Mouse (Mus musculus): ENCODE measurements at regions not wholly inside any gene's neighbourhood (a gene's known extent, or its start where the extent isn't known, plus 50 kb on each side); places are given as distances from the start of the nearest gene placed in this dataset.
A peak's percentile ranks its signal among the peaks of the same experiment; 100 is the strongest.

DNA sequence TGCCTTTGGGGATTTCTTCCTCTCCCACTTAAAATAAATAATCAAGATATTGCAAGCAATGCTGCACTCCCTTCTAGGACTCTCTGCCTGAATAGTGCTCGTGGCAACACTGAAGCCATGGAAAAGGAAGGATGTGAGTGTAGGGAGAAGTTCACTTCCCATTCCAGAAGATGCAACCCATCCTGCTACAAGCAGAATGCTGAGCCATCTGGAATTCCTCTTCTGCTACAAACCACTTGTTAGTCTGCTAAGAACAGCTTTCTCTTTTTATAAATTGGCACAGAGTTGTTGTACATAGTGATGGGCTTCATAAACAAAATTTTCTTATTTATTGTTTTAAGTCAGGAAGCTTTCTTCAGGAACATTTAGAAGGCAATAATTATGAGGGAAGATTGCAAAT lies 215.7 kb upstream of the Lmcd1 start:
- no peaks in the 10 kb centered on the region for H3K4me1 ChIP-seq
- H3K4me2 ChIP-seq (replicated peaks), result no peak overlapping the region
- no peaks in the 10 kb centered on the region for H3K9me3 ChIP-seq (replicated peaks)
- WGBS, result 63% methylated on average over 1 of the region's 1 CpGs
- ATAC-seq (ENCODE audit: low FRiP score), result no peak
- H3K27ac ChIP-seq, result no peak overlapping the region
- no peak overlapping the region for H3K9ac ChIP-seq
- H3K4me3 ChIP-seq, result no peak overlapping the region
- no peaks in the 10 kb centered on the region for H3K27me3 ChIP-seq
- H3K36me3 ChIP-seq, result no peaks in the 10 kb centered on the region

- Histone ChIP-seq H3K4me3 (no peak overlapping the region), H3K36me3 (no peaks in the 10 kb centered on the region), H3K9me3 (replicated peaks) (no peaks in the 10 kb centered on the region), H3K27me3 (no peaks in the 10 kb centered on the region), H3K27ac (no peak overlapping the region), H3K4me2 (replicated peaks) (no peak overlapping the region), H3K4me1 (no peaks in the 10 kb centered on the region), H3K9ac (no peak overlapping the region)
- 76% methylated on average over 3 of the region's 3 CpGs for WGBS
- ATAC-seq (ENCODE audit: low FRiP score), result no peak
Observed at GRCm38 (mm10) chr6:112062956-112063355, 210.6 kb upstream of the Lmcd1 start.

DNA sequence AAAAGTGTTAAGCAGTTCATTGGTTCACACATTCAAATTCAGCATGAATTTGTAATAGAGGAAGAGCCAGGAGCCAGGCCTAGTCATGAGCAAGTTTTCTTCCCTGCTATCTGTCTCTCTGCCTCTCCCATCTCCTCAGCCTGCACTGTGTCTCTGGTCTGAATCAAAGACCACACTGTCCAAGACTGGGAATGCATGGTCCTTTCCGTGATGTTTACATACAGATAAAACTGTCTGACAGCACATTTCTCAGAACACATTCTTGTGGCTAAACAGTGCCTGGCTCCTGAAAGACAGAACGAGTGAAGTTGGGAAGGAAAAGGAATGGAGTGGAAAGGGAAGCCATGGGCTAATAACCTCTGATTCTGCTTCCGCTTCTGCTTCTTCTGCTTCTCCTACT lies 183.0 kb upstream of the Lmcd1 start:
- Histone ChIP-seq H3K4me3 (no peak overlapping the region), H3K4me2 (replicated peaks) (no peak overlapping the region), H3K4me1 (no peaks in the 10 kb centered on the region), H3K27me3 (no peaks in the 10 kb centered on the region), H3K27ac (no peak overlapping the region), H3K9me3 (replicated peaks) (no peaks in the 10 kb centered on the region), H3K36me3 (no peaks in the 10 kb centered on the region), H3K9ac (no peak overlapping the region)
- no peak for ATAC-seq (ENCODE audit: low FRiP score)
- WGBS, result 86% methylated on average over 3 of the region's 3 CpGs

- Histone ChIP-seq H3K27ac (no peak overlapping the region), H3K4me3 (no peak overlapping the region)
Observed at GRCm38 (mm10) chr6:112091125-112091763, 182.3 kb upstream of the Lmcd1 start.

DNA sequence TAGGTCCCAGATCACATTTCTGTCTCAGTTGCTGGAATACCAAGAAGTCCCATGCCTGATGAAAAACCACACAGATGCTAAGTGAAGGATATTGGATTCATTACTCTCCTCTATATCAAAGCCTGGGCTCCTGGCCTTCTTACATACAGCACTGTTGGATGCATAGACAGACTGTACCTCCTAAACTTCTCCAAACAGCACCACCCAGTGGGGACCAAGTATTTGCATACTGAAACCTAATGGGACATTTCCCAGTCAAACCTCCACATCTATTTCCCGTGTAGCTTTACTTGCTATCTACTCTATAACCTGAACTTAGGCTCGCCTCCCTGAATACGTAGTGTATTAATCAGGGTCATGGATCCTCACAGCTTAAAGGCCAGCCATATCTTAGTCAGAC lies 180.3 kb upstream of the Lmcd1 start:
- no peak for ATAC-seq (ENCODE audit: low FRiP score)
- Histone ChIP-seq H3K9me3 (replicated peaks) (no peaks in the 10 kb centered on the region), H3K27ac (no peak overlapping the region), H3K4me2 (replicated peaks) (no peak overlapping the region), H3K9ac (no peak overlapping the region), H3K4me3 (no peak overlapping the region), H3K27me3 (no peaks in the 10 kb centered on the region), H3K4me1 (no peaks in the 10 kb centered on the region), H3K36me3 (no peaks in the 10 kb centered on the region)
- WGBS, result 80% methylated on average over 3 of the region's 3 CpGs

More at GRCm38 (mm10) chr6:112091125-112091763, 182.3 kb upstream of the Lmcd1 start:
- H3K4me2 ChIP-seq (replicated peaks), result no peak overlapping the region
- no peak overlapping the region for H3K9ac ChIP-seq
- no peaks in the 10 kb centered on the region for H3K27me3 ChIP-seq
- no peaks in the 10 kb centered on the region for H3K36me3 ChIP-seq
- ATAC-seq (ENCODE audit: low FRiP score), result peak; percentile 78
- no peaks in the 10 kb centered on the region for H3K9me3 ChIP-seq (replicated peaks)
- 45% methylated on average over 3 of the region's 3 CpGs for WGBS
- no peaks in the 10 kb centered on the region for H3K4me1 ChIP-seq

GRCm38 (mm10) chr6:112097699-112098098 lies 175.9 kb upstream of the Lmcd1 start:
- Histone ChIP-seq H3K36me3 (no peaks in the 10 kb centered on the region), H3K4me3 (no peak overlapping the region), H3K27ac (no peak overlapping the region), H3K4me1 (no peaks in the 10 kb centered on the region), H3K27me3 (no peaks in the 10 kb centered on the region), H3K4me2 (replicated peaks) (no peak overlapping the region), H3K9ac (no peak overlapping the region), H3K9me3 (replicated peaks) (no peaks in the 10 kb centered on the region)
- ATAC-seq (ENCODE audit: low FRiP score), result no peak
- WGBS, result 77% methylated on average over 3 of the region's 3 CpGs

GRCm38 (mm10) chr6:112108651-112109050 lies 164.9 kb upstream of the Lmcd1 start:
- 92% methylated on average over 13 of the region's 13 CpGs for WGBS
- no peaks in the 10 kb centered on the region for H3K27me3 ChIP-seq
- H3K4me3 ChIP-seq, result no peak overlapping the region
- ATAC-seq (ENCODE audit: low FRiP score), result no peak
- no peak overlapping the region for H3K4me2 ChIP-seq (replicated peaks)
- H3K27ac ChIP-seq, result no peak overlapping the region
- no peak overlapping the region for H3K9ac ChIP-seq
- no peaks in the 10 kb centered on the region for H3K4me1 ChIP-seq
- no peaks in the 10 kb centered on the region for H3K36me3 ChIP-seq
- H3K9me3 ChIP-seq (replicated peaks), result no peaks in the 10 kb centered on the region

- Histone ChIP-seq H3K36me3 (no peaks in the 10 kb centered on the region), H3K27me3 (no peaks in the 10 kb centered on the region), H3K4me3 (no peak overlapping the region), H3K4me1 (no peaks in the 10 kb centered on the region), H3K9me3 (replicated peaks) (no peaks in the 10 kb centered on the region), H3K27ac (no peak overlapping the region), H3K9ac (no peak overlapping the region), H3K4me2 (replicated peaks) (no peak overlapping the region)
- 58% methylated on average over 2 of the region's 2 CpGs for WGBS
- ATAC-seq (ENCODE audit: low FRiP score), result no peak
Observed at GRCm38 (mm10) chr6:112119180-112119579, 154.4 kb upstream of the Lmcd1 start.

DNA sequence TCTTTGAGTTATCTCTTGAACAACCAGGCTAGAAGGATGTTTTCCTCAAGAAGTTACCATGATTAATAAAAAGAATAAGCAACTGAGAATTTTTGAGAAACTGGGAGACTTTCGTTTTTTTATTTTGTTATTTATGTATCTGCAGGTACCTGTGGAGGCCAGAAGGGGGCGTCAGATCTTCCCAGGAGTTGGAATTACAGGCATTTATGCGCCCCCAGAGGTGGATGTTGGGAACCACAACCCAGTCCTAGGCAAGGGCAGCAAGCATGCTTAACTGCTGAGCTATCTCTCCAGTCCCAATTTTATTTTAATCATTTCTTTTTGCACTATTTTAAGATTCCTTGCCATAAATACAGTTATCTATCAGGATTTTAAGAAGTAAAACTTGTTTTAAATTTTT lies 140.0 kb upstream of the Lmcd1 start:
- 27% methylated on average over 3 of the region's 3 CpGs for WGBS
- Histone ChIP-seq H3K36me3 (no peaks in the 10 kb centered on the region), H3K4me1 (no peaks in the 10 kb centered on the region), H3K27ac (no peak overlapping the region), H3K9ac (no peak overlapping the region), H3K4me3 (no peak overlapping the region), H3K27me3 (no peaks in the 10 kb centered on the region), H3K4me2 (replicated peaks) (no peak overlapping the region), H3K9me3 (replicated peaks) (no peaks in the 10 kb centered on the region)
- ATAC-seq (ENCODE audit: low FRiP score), result no peak

- peak; percentile 74 for ATAC-seq (ENCODE audit: low FRiP score)
- no peak overlapping the region for H3K9ac ChIP-seq
- no peak overlapping the region for H3K4me2 ChIP-seq (replicated peaks)
- no peaks in the 10 kb centered on the region for H3K36me3 ChIP-seq
- 60% methylated on average over 10 of the region's 10 CpGs for WGBS
- no peak overlapping the region for H3K4me3 ChIP-seq
- H3K27me3 ChIP-seq, result no peaks in the 10 kb centered on the region
- H3K27ac ChIP-seq, result no peak overlapping the region; the same call in 1 of the 2 replicates
- H3K9me3 ChIP-seq (replicated peaks), result no peaks in the 10 kb centered on the region
- 0 out of 2 replicates have a peak, but pooled peaks cover 4% of the 10 kb centered on the region for H3K4me1 ChIP-seq
Observed at GRCm38 (mm10) chr6:112152535-112153364, 120.8 kb upstream of the Lmcd1 start.

DNA sequence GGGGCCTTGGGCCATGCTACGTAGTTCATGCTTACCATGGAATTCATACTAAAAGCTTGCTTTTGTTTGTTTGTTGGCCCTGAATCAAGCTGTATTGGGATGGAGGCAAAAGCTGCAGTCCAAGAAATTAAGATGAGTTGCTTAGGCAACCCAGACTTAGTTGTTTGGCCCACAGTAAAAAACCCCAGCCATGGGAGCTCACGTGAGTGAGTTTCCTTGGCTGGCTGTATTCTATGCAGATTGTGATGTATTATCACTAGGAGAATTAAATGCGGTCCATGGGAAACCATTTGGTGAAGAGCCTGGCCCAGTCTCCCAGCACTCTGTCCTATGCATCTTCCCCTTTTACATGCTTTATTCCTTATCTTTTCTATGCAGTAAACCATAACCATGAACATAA lies 106.1 kb upstream of the Lmcd1 start:
- 76% methylated on average over 3 of the region's 3 CpGs for WGBS
- Histone ChIP-seq H3K9ac (no peak overlapping the region), H3K9me3 (replicated peaks) (no peaks in the 10 kb centered on the region), H3K36me3 (no peaks in the 10 kb centered on the region), H3K27me3 (no peaks in the 10 kb centered on the region), H3K4me2 (replicated peaks) (no peak overlapping the region), H3K4me3 (no peak overlapping the region), H3K27ac (no peak overlapping the region), H3K4me1 (no peaks in the 10 kb centered on the region)
- ATAC-seq (ENCODE audit: low FRiP score), result no peak

- Histone ChIP-seq H3K9me3 (replicated peaks) (no peaks in the 10 kb centered on the region; the same call in 1 of the 2 replicates), H3K27me3 (no peaks in the 10 kb centered on the region), H3K4me1 (0 out of 2 replicates have a peak, but pooled peaks cover 2% of the 10 kb centered on the region), H3K9ac (no peak overlapping the region), H3K4me2 (replicated peaks) (no peak overlapping the region), H3K36me3 (no peaks in the 10 kb centered on the region), H3K27ac (no peak overlapping the region), H3K4me3 (no peak overlapping the region)
- 27% methylated on average over 2 of the region's 2 CpGs for WGBS
- no peak for ATAC-seq (ENCODE audit: low FRiP score)
Observed at GRCm38 (mm10) chr6:112176344-112176743, 97.2 kb upstream of the Lmcd1 start.

DNA sequence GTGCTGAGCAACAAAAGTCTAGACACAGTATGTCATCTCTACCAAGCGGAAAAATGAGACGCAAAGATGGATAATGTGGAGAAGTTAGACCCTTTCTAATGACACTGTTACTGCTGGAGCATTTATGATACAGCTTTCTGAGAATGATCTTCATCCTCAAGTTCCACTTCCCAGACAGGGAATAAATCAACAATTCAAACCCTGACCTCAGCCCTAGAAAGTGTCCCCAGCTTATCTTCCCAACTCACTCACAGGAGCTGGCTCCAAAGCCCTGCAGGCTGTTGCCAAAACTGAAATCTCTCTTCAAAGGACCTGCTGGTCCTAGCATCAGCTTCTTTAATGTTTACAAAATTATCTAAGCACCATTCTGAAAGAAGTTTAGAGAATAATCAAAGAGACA lies 85.9 kb upstream of the Lmcd1 start:
- no peak for ATAC-seq (ENCODE audit: low FRiP score)
- WGBS, result 93% methylated on average over 2 of the region's 2 CpGs

More for the DNA sequence above, 85.9 kb upstream of the Lmcd1 start:
- Histone ChIP-seq H3K4me3 (no peak overlapping the region), H3K27ac (no peak overlapping the region), H3K9me3 (replicated peaks) (no peaks in the 10 kb centered on the region), H3K4me2 (replicated peaks) (no peak overlapping the region), H3K4me1 (no peaks in the 10 kb centered on the region), H3K9ac (no peak overlapping the region), H3K36me3 (no peaks in the 10 kb centered on the region), H3K27me3 (no peaks in the 10 kb centered on the region)
